Mouse (Mus musculus) midbrain, embryonic 14.5 days (tissue): ENCODE measurements around the gene Prkca. TPM values are rescaled to one million over a fixed set of nuclear protein-coding genes. Genes with fewer than 3 reads are reported as not detected.

Source experiments
- ATAC-seq: fragments of 200-750 bp; cut with Nextera tagmentation; 2 replicates; pipeline ENCODE4 v1.8.0; 2017; ENCODE audit warnings: moderate number of reproducible peaks, moderate library complexity; ENCODE audit not compliant: low FRiP score, low TSS enrichment
- DNase-seq: peaks from one replicate; pipeline ENCODE4 v3.0.0-alpha.2; 2015
- H3K27ac ChIP-seq: fragments of 300-500 bp; sonication (generic); replicated peaks from 2 replicates; pipeline ENCODE4 v1.5.1; 2014; ENCODE audit warnings: mild to moderate bottlenecking, low read depth, low read length, moderate library complexity
- H3K27me3 ChIP-seq: fragments of 300-500 bp; sonication (generic); 2 replicates; pipeline ENCODE4 v1.6.1; 2014; ENCODE audit warnings: low read length, control low read depth, mixed read lengths; ENCODE audit not compliant: control insufficient read depth, insufficient read depth
- H3K36me3 ChIP-seq: fragments of 300-500 bp; sonication (generic); 2 replicates; pipeline ENCODE4 v1.6.1; 2014; ENCODE audit warnings: low read length, control low read depth; ENCODE audit not compliant: control insufficient read depth, insufficient read depth
- H3K4me1 ChIP-seq: fragments of 300-500 bp; sonication (generic); 2 replicates; pipeline ENCODE4 v1.6.1; 2014; ENCODE audit warnings: mild to moderate bottlenecking, antibody characterized with exemption, low read length, control low read depth; ENCODE audit not compliant: control insufficient read depth, insufficient read depth
- H3K4me2 ChIP-seq: fragments of 300-500 bp; sonication (generic); 2 replicates; pipeline ENCODE4 v1.6.1; 2014; ENCODE audit warnings: mild to moderate bottlenecking, low read length, moderate library complexity
- H3K4me3 ChIP-seq: fragments of 300-500 bp; sonication (generic); replicated peaks from 2 replicates; pipeline ENCODE4 v1.5.1; 2014; ENCODE audit warnings: low read depth, low read length
- H3K9ac ChIP-seq: fragments of 300-500 bp; sonication (generic); replicated peaks from 2 replicates; pipeline ENCODE4 v1.6.1; 2014; ENCODE audit warnings: mild to moderate bottlenecking, low read length, moderate library complexity
- H3K9me3 ChIP-seq: fragments of 300-500 bp; sonication (generic); 2 replicates; pipeline ENCODE4 v1.6.1; 2016; ENCODE audit warnings: low read length, control low read depth, mixed read lengths; ENCODE audit not compliant: control insufficient read depth
- WGBS: fragments of 180-500 bp; shearing (Covaris S2); extraction: QIAGEN DNeasy Blood & Tissue Kit; methylation state at CpG from one replicate; pipeline ENCODE4 v1.1.7; 2014; 5-methylcytosine and 5-hydroxymethylcytosine counted together
- polyA plus RNA-seq: library from polyadenylated mRNA; unstranded; fragments of >200 nt; fragmentation: Nextera tagmentation; extraction: Ambion mirVana; gene quantifications from 2 replicates; pipeline ENCODE4 v1.2.1, GENCODE M21; 2014

Gene Prkca
- polyA plus RNA-seq, 1 experiment from 2014 or later, result 7.6 TPM

DNA sequence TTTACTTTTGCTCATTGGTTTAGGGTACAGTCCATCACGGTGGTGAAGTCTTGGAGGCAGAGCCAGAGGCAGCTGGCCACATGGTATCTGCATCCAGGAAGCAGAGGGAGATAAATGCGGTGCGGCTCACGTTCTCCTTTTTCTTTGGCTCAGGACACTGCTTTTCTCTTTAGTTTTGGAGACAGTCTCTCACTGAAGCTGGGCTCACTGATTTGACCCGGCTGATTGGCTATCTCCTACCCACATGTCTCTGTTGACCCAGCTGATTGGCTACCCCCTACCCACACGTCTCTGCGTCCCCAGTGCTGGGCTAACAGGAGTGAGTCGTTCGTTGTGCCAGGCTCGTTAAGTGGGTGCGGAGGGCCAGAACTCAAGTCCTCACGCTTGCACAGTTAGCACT is 315.3 kb downstream of the Prkca start:
- no peaks in the 10 kb centered on the region for H3K27me3 ChIP-seq
- no peaks in the 10 kb centered on the region for H3K9me3 ChIP-seq
- H3K4me3 ChIP-seq, result no peak overlapping the region
- DNase-seq (no peak), ATAC-seq (no peak)
- no peaks in the 10 kb centered on the region for H3K36me3 ChIP-seq
- no peak overlapping the region for H3K9ac ChIP-seq
- 78% methylated on average over 12 of the region's 12 CpGs for WGBS
- no peak overlapping the region for H3K27ac ChIP-seq
- no peak overlapping the region for H3K4me2 ChIP-seq
- no peaks in the 10 kb centered on the region for H3K4me1 ChIP-seq

DNA sequence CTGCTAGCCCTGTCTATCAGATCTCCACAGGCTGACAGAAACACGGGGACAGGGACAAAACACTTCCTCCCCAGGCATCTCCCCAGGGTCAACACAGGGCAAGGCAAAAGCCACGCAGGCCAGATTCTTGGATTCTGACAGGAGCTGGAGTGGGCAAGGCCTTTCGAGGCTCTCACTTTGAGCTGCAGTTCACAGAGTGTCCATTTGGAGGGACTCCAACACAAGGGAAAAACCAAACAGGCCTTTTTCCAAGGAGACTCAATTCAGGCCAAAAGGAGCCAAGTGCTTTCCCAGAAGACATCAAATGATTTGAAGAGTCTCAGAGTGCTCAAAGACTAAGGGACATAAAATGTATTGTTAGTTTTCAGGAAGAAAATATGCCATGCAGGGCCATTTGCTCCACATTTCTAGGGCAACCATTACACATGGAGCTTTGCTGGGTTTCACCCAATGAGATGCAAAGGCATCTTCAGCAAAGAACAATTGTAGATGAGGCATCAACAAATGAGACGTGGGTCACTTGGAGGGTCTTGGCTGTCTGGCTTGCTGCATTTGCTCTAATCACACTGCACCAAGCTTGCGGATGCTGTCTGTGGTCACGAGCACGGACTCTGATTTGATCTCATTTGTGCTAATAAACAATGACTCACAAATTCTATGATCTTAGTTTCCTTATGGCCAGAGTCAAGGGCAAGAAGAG is 317.9 kb downstream of the Prkca start:
- no peaks in the 10 kb centered on the region for H3K36me3 ChIP-seq
- H3K4me3 ChIP-seq, result no peak overlapping the region
- no peak overlapping the region for H3K4me2 ChIP-seq
- H3K27ac ChIP-seq, result no peak overlapping the region
- no peaks in the 10 kb centered on the region for H3K4me1 ChIP-seq
- DNase-seq, result peak; percentile 80
- ATAC-seq, result no peak
- no peak overlapping the region for H3K9ac ChIP-seq
- no peaks in the 10 kb centered on the region for H3K27me3 ChIP-seq
- 60% methylated on average over 7 of the region's 7 CpGs for WGBS
- no peaks in the 10 kb centered on the region for H3K9me3 ChIP-seq

DNA sequence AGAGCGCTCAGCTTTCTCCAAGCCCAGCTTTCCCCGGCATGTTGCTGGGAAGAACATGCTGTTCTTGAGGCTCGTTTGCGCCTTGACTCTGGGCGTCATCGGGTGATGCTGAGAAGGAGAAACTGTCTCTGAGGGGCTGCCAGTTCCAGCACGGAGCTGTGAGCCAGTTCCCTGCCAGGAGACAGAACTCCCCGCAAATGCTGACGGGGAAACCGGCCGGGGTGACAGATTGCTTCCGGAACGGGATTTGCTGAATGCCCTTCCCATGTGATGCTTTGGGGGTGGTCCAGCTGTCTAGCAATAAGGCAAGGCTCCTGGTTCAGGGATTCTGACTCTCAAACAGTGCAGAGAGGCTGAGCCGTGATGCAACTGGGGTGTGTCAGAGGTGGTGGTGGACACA is 320.5 kb downstream of the Prkca start:
- Histone ChIP-seq H3K4me3 (no peak overlapping the region), H3K36me3 (no peaks in the 10 kb centered on the region), H3K4me1 (no peaks in the 10 kb centered on the region), H3K4me2 (no peak overlapping the region), H3K9ac (no peak overlapping the region), H3K9me3 (no peaks in the 10 kb centered on the region), H3K27ac (no peak overlapping the region), H3K27me3 (no peaks in the 10 kb centered on the region)
- DNase-seq (no peak), ATAC-seq (no peak)
- 72% methylated on average over 14 of the region's 14 CpGs for WGBS

DNA sequence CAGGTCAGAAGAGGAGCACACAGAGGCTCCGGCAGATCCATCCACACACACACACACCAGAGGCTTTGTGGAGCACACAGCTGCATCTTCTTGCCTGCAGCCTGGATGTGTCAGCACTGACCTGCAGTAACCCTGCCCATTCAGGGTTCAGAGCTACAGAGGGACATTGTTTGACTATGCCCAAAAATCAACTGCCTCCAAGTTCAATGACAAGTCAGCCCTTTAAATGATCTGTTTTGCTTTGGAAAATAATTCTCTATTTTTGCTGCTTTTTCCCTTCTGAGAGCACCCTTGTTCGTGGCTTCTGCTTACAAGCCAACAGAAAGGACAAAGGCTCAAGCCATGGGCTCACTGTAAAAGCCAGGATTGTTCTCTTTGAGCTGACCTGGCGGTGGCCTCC is 322.8 kb downstream of the Prkca start:
- H3K4me2 ChIP-seq, result no peak overlapping the region
- no peak overlapping the region for H3K27ac ChIP-seq
- H3K36me3 ChIP-seq, result no peaks in the 10 kb centered on the region
- H3K4me1 ChIP-seq, result no peaks in the 10 kb centered on the region; the same call in 1 of the 2 replicates
- no peaks in the 10 kb centered on the region for H3K9me3 ChIP-seq
- WGBS, result 81% methylated on average over 3 of the region's 3 CpGs
- DNase-seq, result no peak
- H3K4me3 ChIP-seq, result no peak overlapping the region
- H3K9ac ChIP-seq, result no peak overlapping the region
- ATAC-seq, result no peak
- no peaks in the 10 kb centered on the region for H3K27me3 ChIP-seq

DNA sequence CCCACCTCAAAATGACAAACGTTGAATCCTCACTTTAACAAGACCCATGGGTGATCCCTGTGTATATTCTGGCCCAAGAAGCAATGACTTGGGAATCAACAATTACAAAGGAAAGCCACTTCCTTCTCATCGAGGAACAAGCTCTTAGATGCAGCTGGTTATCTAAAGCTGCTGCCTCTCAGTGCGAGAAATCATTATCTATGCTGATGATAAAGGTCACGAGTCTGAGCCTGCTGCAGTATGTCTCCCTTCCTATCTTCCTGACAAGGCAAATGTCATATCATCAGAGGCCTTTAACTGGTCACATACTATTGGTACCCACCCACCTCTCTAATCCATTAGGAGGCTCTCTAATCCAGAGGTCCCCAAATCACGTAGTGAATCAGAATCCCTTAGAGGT is 328.4 kb downstream of the Prkca start:
- Histone ChIP-seq H3K36me3 (no peaks in the 10 kb centered on the region), H3K27ac (no peak overlapping the region), H3K4me2 (no peak overlapping the region), H3K9ac (no peak overlapping the region), H3K9me3 (no peaks in the 10 kb centered on the region), H3K27me3 (no peaks in the 10 kb centered on the region), H3K4me3 (no peak overlapping the region), H3K4me1 (no peaks in the 10 kb centered on the region; the same call in 1 of the 2 replicates)
- DNase-seq, result no peak
- WGBS, result 81% methylated on average over 5 of the region's 5 CpGs
- ATAC-seq, result no peak

DNA sequence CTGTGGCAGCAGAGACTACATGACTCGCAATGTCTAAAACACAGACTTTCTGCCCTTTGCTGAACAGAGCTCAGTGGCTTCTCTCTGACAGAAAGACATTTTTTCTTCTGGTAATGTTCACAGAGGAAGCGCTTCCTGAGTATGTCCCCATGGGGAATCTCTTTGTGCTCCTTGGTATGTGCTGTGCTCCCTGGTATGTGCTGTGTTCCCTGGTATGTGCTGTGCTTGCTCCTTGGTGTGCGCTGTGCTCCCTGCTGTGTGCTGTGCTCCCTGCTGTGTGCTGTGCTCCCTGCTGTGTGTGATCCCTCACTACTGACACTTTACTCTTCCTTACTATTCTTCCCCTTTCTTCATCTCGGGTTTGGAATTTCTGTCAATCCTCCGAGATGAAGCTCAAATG is 330.3 kb downstream of the Prkca start:
- DNase-seq (no peak), ATAC-seq (no peak)
- Histone ChIP-seq H3K36me3 (no peaks in the 10 kb centered on the region), H3K4me2 (no peak overlapping the region), H3K4me1 (no peaks in the 10 kb centered on the region; the same call in 1 of the 2 replicates), H3K27me3 (no peaks in the 10 kb centered on the region), H3K4me3 (no peak overlapping the region), H3K27ac (no peak overlapping the region), H3K9ac (no peak overlapping the region), H3K9me3 (no peaks in the 10 kb centered on the region)
- WGBS, result 63% methylated on average over 5 of the region's 5 CpGs

DNA sequence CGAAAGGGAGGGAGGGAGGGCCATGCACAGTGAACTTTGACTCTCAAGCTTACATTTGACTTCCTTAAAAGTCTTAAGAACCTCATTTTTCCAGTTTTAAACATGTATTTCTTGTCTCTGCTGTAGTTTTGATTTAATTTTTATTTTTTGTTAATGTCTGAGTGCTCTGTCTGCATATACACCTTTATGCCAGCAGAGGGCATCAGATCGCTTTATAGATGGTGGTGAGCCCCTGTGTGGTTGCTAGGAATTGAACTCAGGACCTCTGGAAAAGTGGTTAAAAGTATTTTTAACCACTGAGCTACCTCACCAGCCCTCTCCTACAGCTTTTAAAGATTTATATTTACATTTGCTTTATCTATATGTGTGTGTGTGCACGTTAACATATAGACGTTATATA is 333.3 kb downstream of the Prkca start:
- no peak overlapping the region for H3K4me3 ChIP-seq
- no peaks in the 10 kb centered on the region for H3K4me1 ChIP-seq
- no peaks in the 10 kb centered on the region for H3K9me3 ChIP-seq
- WGBS, result 76% methylated on average over 4 of the region's 4 CpGs
- H3K27ac ChIP-seq, result no peak overlapping the region
- no peaks in the 10 kb centered on the region for H3K27me3 ChIP-seq
- no peak overlapping the region for H3K4me2 ChIP-seq
- no peaks in the 10 kb centered on the region for H3K36me3 ChIP-seq
- ATAC-seq, result no peak
- no peak overlapping the region for H3K9ac ChIP-seq
- peak; percentile 47 for DNase-seq

DNA sequence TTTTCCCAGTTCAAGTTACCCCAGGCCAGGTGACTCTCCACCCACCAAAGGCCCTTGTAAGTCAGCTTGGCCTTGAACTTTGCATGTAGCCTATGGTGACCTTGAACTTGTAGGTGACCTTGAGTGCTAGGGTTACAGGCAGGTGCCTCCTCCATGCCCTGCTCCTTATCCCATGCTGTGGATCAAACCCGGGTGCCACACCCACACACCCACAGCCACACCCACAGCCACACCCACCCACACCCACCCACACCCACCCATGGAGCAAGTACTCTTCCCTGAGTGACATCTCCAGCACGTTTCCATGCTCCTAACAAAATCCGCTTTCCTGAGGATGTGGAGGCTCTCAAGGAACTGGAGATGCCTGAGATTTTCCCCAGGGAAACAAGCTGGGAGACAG is 344.8 kb downstream of the Prkca start:
- Histone ChIP-seq H3K4me2 (no peak overlapping the region), H3K9ac (no peak overlapping the region), H3K4me3 (no peak overlapping the region), H3K27ac (no peak overlapping the region), H3K27me3 (no peaks in the 10 kb centered on the region), H3K9me3 (no peaks in the 10 kb centered on the region), H3K4me1 (no peaks in the 10 kb centered on the region), H3K36me3 (no peaks in the 10 kb centered on the region)
- no peak for ATAC-seq
- no peak for DNase-seq
- 76% methylated on average over 3 of the region's 3 CpGs for WGBS

DNA sequence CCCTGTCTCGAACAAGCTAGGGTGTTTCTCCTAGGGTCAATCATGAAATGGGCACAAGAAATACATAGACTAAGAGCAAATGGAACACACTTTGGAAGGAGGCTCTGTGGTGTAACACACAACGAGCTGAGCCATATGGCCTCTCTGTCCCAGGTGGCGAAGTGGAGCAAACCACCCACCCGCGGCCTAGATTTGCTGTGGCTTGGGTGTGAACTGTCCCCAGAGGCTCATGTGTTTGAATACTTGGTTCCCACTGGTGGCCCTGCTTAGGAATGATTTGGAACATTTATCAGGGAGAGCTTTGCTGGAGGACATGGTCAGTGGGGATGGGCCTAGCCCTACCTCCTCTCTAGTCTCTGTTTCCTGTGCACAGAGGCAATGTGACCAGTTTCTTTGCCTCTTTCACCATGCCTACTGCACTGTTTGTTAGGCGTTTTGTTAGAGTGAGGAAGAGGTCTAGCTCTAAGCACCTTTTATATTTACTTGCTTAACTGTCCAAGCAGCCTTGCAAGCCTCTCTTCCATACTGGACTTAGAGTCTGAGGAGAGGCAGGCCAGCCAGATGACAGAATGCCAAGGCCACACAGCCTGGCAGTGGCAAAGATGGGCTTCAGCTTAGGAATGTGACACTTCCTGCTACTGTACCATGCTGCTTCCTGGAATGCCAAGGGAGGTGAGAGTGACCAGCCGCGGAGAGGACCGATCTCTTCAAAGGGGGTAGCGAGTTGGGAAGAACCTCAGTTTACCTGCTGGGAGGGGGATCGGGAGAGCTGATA is 346.6 kb downstream of the Prkca start:
- Histone ChIP-seq H3K9me3 (no peaks in the 10 kb centered on the region), H3K36me3 (no peaks in the 10 kb centered on the region), H3K9ac (no peak overlapping the region), H3K27me3 (no peaks in the 10 kb centered on the region), H3K27ac (no peak overlapping the region), H3K4me1 (no peaks in the 10 kb centered on the region), H3K4me3 (no peak overlapping the region), H3K4me2 (no peak overlapping the region)
- DNase-seq (no peak), ATAC-seq (no peak)
- WGBS, result 81% methylated on average over 11 of the region's 11 CpGs
